Mouse (Mus musculus) forebrain, embryonic 11.5 days (tissue): ENCODE data around the gene Gm20403. TPM values are rescaled to one million over a fixed set of nuclear protein-coding genes. Genes with fewer than 3 reads are reported as not detected.

Experiments used
- ATAC-seq: fragments of 200-750 bp; cut with Nextera tagmentation; replicated peaks from 2 replicates; pipeline ENCODE4 v1.8.0; 2017; ENCODE audit warnings: moderate TSS enrichment; ENCODE audit not compliant: low FRiP score
- DNase-seq: peaks from one replicate; pipeline ENCODE4 v3.0.0-alpha.2; 2017; ENCODE audit warnings: low spot score
- H3K27ac ChIP-seq: fragments of 300-500 bp; sonication (generic); 2 replicates; pipeline ENCODE4 v1.5.1; 2014; ENCODE audit warnings: low read depth, low read length
- H3K27me3 ChIP-seq: fragments of 300-500 bp; sonication (generic); 2 replicates; pipeline ENCODE4 v1.6.1; 2014; ENCODE audit warnings: mild to moderate bottlenecking, low read length, mixed read lengths; ENCODE audit not compliant: control insufficient read depth, insufficient read depth
- H3K36me3 ChIP-seq: fragments of 300-500 bp; sonication (generic); 2 replicates; pipeline ENCODE4 v1.6.1; 2014; ENCODE audit warnings: mild to moderate bottlenecking, low read length, moderate library complexity, mixed read lengths; ENCODE audit not compliant: control insufficient read depth, insufficient read depth
- H3K4me1 ChIP-seq: fragments of 300-500 bp; sonication (generic); replicated peaks from 2 replicates; pipeline ENCODE4 v1.6.1; 2014; ENCODE audit warnings: low read length, mixed read lengths; ENCODE audit not compliant: control insufficient read depth, insufficient read depth
- H3K4me2 ChIP-seq: fragments of 300-500 bp; sonication (generic); 2 replicates; pipeline ENCODE4 v1.6.1; 2014; ENCODE audit warnings: low read depth, mild to moderate bottlenecking, low read length, moderate library complexity, mixed read lengths; ENCODE audit not compliant: severe bottlenecking
- H3K4me3 ChIP-seq: fragments of 300-500 bp; sonication (generic); 2 replicates; pipeline ENCODE4 v1.5.1; 2014; ENCODE audit warnings: low read depth, low read length
- H3K9ac ChIP-seq: fragments of 300-500 bp; sonication (generic); 2 replicates; pipeline ENCODE4 v1.6.1; 2014; ENCODE audit warnings: low read length
- H3K9me3 ChIP-seq: fragments of 300-500 bp; sonication (generic); 2 replicates; pipeline ENCODE4 v1.6.1; 2016; ENCODE audit warnings: low read length, mixed read lengths; ENCODE audit not compliant: control insufficient read depth
- WGBS: fragments of 180-500 bp; shearing (Covaris S2); extraction: QIAGEN DNeasy Blood & Tissue Kit; methylation state at CpG from one replicate; pipeline ENCODE4 v1.1.7; 2014; 5-methylcytosine and 5-hydroxymethylcytosine counted together
- polyA plus RNA-seq: library from polyadenylated mRNA; unstranded; fragments of >200 nt; fragmentation: Nextera tagmentation; extraction: Ambion mirVana; gene quantifications from 2 replicates; pipeline ENCODE4 v1.2.1, GENCODE M21; 2014

The Gm20403 gene
- polyA plus RNA-seq, 1 experiment from 2014 or later: not detected

DNA sequence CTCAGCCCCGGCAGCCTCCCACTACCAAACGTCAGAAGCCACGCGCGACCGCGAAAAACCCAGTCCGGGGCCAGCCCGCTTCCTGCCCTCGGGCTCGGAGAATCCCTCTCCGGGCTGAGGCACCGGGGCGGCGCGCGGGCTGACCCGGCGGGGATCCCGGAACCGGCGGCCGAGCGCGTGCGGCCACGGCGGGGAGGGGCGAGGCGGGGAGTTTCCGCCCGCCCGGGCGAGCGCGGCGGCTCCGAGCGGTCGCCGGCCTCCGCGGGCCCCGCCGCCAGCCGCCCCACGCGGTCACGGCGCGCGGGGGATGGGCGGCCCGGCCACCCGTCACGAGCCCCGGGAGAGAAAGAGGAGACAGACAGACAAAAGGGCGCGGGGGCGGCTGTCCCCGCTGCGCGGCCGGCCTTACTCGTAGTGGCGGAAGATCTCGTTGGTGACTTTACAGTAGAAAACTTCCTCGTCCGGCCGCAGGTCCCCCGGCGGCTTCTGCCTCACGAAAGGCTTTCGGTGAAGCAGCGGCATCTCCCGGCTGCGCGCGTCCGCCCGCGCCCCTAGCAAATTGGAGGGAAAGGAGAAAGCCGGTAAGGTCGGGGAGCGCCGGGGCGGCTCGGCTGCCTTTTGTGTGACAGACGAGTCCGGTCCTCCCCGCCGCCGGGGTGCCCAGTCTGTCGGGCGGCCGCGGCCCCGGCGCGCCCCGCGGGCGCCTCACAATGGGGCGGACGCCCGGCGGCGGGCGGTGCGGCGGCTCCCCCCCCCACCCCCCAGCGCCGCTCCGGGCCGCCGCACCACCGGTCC, 875 bp downstream of the Gm20403 start:
- H3K4me1 ChIP-seq: no peaks in the 10 kb centered on the region
- H3K27me3 ChIP-seq: no peaks in the 10 kb centered on the region
- H3K9ac ChIP-seq: peak overlapping the region; percentile 96
- peak overlapping the region; percentile 91 for H3K27ac ChIP-seq
- peak; percentile 83 for DNase-seq
- under 1% methylated on average over 111 of the region's 117 CpGs for WGBS
- H3K9me3 ChIP-seq: no peaks in the 10 kb centered on the region
- peak; percentile 72 for ATAC-seq
- H3K4me3 ChIP-seq: peak overlapping the region; percentile 94
- H3K4me2 ChIP-seq: peak overlapping the region; percentile 86
- no peaks in the 10 kb centered on the region; the same call in 1 of the 2 replicates for H3K36me3 ChIP-seq

DNA sequence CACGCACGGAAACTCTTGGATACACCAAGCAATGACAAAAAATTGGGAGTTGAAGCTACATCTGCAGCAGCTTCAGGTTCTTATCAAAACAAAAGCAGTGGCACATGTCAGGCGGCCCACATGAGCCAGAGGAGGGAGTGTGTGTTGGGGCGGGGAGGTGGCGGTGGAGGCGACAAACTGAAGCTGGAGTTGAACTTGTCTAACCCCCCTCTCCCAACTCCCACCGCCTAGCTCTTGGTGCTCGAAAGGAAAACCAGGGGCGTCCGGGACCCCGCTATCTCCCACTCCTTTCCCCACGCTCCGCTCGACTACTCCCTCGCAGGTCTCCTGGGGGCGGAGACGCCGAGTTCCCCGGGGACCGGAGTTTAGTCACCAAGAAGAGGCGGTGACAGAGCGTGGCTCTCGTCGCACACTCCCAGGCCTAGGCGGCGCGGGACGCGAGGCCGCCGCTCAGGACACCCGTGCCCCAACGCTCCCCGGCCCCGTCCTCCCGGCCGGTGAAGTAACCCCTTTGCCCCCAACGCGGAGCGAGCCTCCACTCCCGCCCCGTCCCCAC, 1.6 kb downstream of the Gm20403 start:
- Histone ChIP-seq H3K9ac (peak overlapping the region; percentile 96), H3K27ac (peak overlapping the region; percentile 91), H3K27me3 (no peaks in the 10 kb centered on the region), H3K4me2 (peak overlapping the region; percentile 86), H3K36me3 (no peaks in the 10 kb centered on the region; the same call in 1 of the 2 replicates), H3K4me1 (no peaks in the 10 kb centered on the region), H3K4me3 (peak overlapping the region; percentile 94), H3K9me3 (no peaks in the 10 kb centered on the region)
- peak; percentile 75 for ATAC-seq
- WGBS: 1% methylated on average over 41 of the region's 42 CpGs
- DNase-seq: peak; percentile 82

DNA sequence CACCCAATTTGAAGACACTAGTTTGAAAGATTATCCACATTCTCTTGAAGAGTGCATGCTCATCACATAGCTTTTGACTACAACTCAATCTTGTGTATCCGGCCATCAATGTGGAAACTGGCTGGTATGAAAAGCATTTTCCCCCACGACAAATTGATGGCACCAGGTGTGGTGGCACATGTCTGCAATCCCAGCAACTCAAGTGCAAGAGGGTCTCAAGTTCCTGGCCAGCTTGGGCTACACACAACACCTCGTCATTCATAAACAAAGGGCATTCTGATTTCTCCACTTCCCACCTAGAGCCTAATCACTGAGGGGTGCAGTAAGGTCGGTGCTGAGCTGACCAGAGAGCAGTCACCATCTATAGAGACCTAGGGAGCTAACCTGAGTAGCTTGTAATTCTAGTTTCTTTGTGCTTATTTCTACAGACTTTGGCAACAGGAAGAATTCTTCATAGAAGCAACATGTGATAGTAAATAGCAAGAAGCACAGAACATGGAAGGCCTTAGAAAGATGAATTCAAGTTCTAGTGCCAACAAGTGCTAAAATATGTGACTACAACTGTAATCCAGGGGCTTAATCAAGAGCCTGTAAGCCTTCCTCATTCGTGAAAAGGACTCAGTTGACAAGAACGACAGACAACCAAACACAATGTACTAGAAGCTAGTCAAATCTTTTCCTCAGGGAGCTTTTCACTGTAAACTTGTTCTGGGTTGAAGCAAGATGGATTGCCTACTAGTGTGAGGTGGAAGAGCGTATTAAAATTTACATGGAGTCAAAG, 3.2 kb downstream of the Gm20403 start:
- Histone ChIP-seq H3K36me3 (no peaks in the 10 kb centered on the region; the same call in 1 of the 2 replicates), H3K27me3 (no peaks in the 10 kb centered on the region), H3K9ac (no peak overlapping the region), H3K4me2 (no peak overlapping the region), H3K4me1 (no peaks in the 10 kb centered on the region), H3K27ac (no peak overlapping the region), H3K9me3 (no peaks in the 10 kb centered on the region), H3K4me3 (no peak overlapping the region)
- WGBS: 80% methylated on average over 7 of the region's 7 CpGs
- DNase-seq (no peak), ATAC-seq (no peak)

DNA sequence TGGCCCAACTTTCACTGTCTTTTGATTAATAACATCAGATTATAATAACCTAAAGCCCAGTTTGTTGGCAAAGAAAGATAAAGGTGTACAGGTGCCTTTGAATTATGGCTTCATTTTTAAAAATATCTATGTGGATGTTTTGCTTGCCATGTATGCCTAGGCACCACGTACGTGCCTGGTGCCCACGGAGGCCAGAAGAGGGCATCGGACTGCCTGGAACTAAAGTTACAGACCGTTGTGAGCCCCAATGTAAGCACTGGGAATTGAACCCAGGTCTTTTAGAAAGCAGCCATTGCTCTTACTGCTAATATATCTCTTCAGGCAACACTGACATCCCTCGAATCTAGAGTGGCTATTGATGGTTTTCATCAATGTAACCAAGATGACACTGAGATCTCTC, 4.4 kb downstream of the Gm20403 start:
- no peaks in the 10 kb centered on the region for H3K9me3 ChIP-seq
- ATAC-seq (no peak), DNase-seq (no peak)
- H3K27ac ChIP-seq: no peak overlapping the region
- H3K4me1 ChIP-seq: no peaks in the 10 kb centered on the region
- no peak overlapping the region for H3K9ac ChIP-seq
- H3K4me3 ChIP-seq: no peak overlapping the region
- 69% methylated on average over 6 of the region's 6 CpGs for WGBS
- no peaks in the 10 kb centered on the region for H3K27me3 ChIP-seq
- no peak overlapping the region for H3K4me2 ChIP-seq
- no peaks in the 10 kb centered on the region; the same call in 1 of the 2 replicates for H3K36me3 ChIP-seq

DNA sequence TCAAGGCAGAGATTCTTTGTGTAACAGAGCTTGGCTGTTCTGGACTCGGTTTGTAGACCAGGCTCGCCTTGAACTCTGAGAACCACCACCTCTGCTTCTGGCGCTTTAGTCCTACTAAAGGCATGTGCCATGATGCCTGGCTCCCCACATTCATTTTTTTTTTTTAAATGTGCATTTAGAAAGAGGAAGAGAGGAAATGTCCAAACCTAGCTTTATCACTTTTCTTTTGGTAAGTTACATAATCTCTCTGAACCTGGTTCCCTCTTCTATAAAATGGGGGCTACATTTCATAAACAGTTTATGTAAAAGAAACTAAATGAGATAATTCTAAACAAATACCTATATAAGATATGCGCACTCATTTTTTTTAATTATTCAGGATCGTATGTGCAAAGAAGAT, 5.4 kb downstream of the Gm20403 start:
- H3K4me1 ChIP-seq: no peaks in the 10 kb centered on the region
- no peak for DNase-seq
- H3K36me3 ChIP-seq: no peaks in the 10 kb centered on the region; the same call in 1 of the 2 replicates
- no peak overlapping the region for H3K4me3 ChIP-seq
- H3K4me2 ChIP-seq: no peak overlapping the region
- no peak overlapping the region for H3K9ac ChIP-seq
- no peak overlapping the region for H3K27ac ChIP-seq
- 81% methylated on average over 5 of the region's 5 CpGs for WGBS
- H3K27me3 ChIP-seq: no peaks in the 10 kb centered on the region
- ATAC-seq: no peak
- H3K9me3 ChIP-seq: no peaks in the 10 kb centered on the region

DNA sequence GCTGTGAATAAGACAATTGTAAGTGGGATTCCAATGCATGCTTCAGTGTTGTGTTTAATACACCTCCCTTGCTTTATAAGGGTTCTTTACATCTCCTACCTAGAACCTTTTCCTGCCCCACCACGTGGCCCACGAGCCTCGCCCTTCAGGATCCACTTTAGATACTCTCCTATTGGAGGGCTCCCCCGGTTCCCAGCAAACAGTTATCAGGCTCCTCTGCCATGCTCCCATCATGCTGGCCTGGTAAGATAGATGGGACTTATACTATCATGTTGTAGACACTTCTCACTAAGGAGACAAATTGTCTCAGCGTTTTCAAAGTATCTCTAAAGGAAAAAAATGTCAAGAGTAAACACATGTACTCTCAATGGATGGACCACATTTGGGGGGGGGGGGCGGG, 5.8 kb downstream of the Gm20403 start:
- ATAC-seq (no peak), DNase-seq (no peak)
- no peaks in the 10 kb centered on the region for H3K27me3 ChIP-seq
- 81% methylated on average over 6 of the region's 6 CpGs for WGBS
- no peak overlapping the region for H3K4me3 ChIP-seq
- no peak overlapping the region for H3K4me2 ChIP-seq
- H3K36me3 ChIP-seq: no peaks in the 10 kb centered on the region; the same call in 1 of the 2 replicates
- H3K4me1 ChIP-seq: no peaks in the 10 kb centered on the region
- H3K27ac ChIP-seq: no peak overlapping the region
- H3K9ac ChIP-seq: no peak overlapping the region
- no peaks in the 10 kb centered on the region for H3K9me3 ChIP-seq

DNA sequence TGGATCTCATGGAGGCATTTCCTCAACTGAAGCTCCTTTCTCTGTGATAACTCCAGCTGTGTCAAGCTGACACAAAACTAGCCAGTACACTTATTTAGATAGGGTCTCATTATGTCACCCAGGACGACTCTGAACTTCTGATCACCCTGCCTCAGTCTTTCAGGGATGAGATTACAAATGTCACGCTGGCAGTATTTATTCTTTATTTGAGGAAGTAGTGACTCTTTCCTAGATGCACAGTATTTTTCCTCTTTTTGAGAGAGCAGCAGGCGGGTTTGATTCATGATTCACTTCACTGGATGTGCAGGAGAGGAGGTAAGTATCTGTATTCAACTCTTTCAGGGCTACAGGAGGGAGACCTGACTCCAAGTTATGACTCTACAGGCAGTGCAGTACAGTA, 17.3 kb downstream of the Gm20403 start:
- H3K36me3 ChIP-seq: no peaks in the 10 kb centered on the region; the same call in 1 of the 2 replicates
- 84% methylated on average over 3 of the region's 3 CpGs for WGBS

DNA sequence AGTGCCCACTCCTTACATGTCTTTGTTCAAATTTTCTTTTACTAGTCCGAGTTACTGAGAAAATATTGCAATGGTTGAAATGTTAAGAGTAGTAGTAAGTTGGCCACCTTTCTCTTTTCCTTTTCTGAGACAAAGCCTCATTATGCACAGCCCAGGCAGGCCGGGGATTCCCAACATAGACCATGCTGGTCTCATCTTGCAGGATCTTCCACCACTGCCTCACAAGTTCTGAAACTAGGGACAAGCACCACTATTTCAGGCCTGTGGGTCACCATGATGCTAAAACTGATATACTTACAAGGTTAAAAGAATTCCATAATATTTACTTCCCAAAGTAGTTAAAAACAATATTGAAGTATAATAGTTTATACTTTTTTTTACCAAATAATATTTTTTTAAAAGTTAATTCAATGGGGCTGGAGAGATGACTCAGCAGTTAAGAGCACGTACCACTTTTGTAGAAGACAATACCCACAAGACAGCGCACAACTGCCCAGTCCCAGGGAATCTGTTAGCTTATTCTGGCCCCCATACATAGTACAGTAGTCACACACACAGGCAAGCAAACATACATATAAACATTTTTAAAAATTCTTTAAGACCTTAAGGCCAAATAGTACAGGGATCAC, 20.7 kb downstream of the Gm20403 start:
- H3K27me3 ChIP-seq: no peaks in the 10 kb centered on the region
- H3K27ac ChIP-seq: no peak overlapping the region
- no peak overlapping the region for H3K4me2 ChIP-seq
- H3K4me1 ChIP-seq: no peaks in the 10 kb centered on the region
- no peak for DNase-seq
- ATAC-seq: no peak
- no peak overlapping the region for H3K9ac ChIP-seq
- 95% methylated on average over 4 of the region's 4 CpGs for WGBS
- no peaks in the 10 kb centered on the region for H3K9me3 ChIP-seq
- no peak overlapping the region for H3K4me3 ChIP-seq
- H3K36me3 ChIP-seq: no peaks in the 10 kb centered on the region

More for the DNA sequence above, 17.3 kb downstream of the Gm20403 start:
- Histone ChIP-seq H3K4me3 (no peak overlapping the region), H3K27me3 (no peaks in the 10 kb centered on the region), H3K9ac (no peak overlapping the region), H3K9me3 (no peaks in the 10 kb centered on the region), H3K27ac (no peak overlapping the region), H3K4me2 (no peak overlapping the region), H3K4me1 (no peaks in the 10 kb centered on the region)
- ATAC-seq: no peak
- no peak for DNase-seq
